Mouse (Mus musculus) left cerebral cortex, postnatal 4 days (tissue): ENCODE data around the gene Trim69. TPM values are rescaled to one million over a fixed set of nuclear protein-coding genes. Genes with fewer than 3 reads are reported as not detected.
"Not testable (repeated sequence)": the region's sequence is repeated elsewhere in the genome, so short reads cannot be mapped to it uniquely, and the experiment has no call there.

Experiments
- DNase-seq: peaks from one replicate; pipeline ENCODE4 v3.0.0-alpha.2; 2022
- intact Hi-C: fragments of 180-260 bp; cut with DNase I; formaldehyde crosslinking; loops from one replicate; pipeline ENCODE4 v1.15.1; 2025
- total RNA-seq, 2 experiments: library from RNA; stranded (reverse); gene quantifications; 2 replicates each; pipeline ENCODE4 v1.2.3; 2021

Gene Trim69
- total RNA-seq, 2 experiments from 2014 or later: not detected

- intact Hi-C loops: loop anchor here (2.0 to 10.0 kb wide), 3 partner anchors 108 to 430 kb away; no protein-coding TSS in a partner anchor
- peak; percentile 3 for DNase-seq
Measured at GRCm38 (mm10) chr2:122194509-122194929, 34.0 kb downstream of the Trim69 start.

- DNase-seq: no peak
- intact Hi-C loops: no loop called here
Measured at GRCm38 (mm10) chr2:122201501-122201900, 41.0 kb downstream of the Trim69 start.

GRCm38 (mm10) chr2:122206440-122207107 is 46.1 kb downstream of the Trim69 start:
- DNase-seq: no peak
- intact Hi-C loops: no loop called here

- intact Hi-C loops: no loop called here
- no peak for DNase-seq
Measured at GRCm38 (mm10) chr2:122210534-122211228, 50.2 kb downstream of the Trim69 start.

GRCm38 (mm10) chr2:122217075-122217474 is 56.6 kb downstream of the Trim69 start:
- intact Hi-C loops, DNase-seq: not testable (repeated sequence)

GRCm38 (mm10) chr2:122218234-122218633 is 57.7 kb downstream of the Trim69 start:
- intact Hi-C loops: no loop called here
- no peak for DNase-seq

- no peak for DNase-seq
- intact Hi-C loops: no loop called here
Measured at GRCm38 (mm10) chr2:122221378-122221777, 60.9 kb downstream of the Trim69 start.

GRCm38 (mm10) chr2:122221798-122222197 is 61.3 kb downstream of the Trim69 start:
- intact Hi-C loops: no loop called here
- DNase-seq: no peak

GRCm38 (mm10) chr2:122222272-122222671 is 61.8 kb downstream of the Trim69 start:
- DNase-seq: no peak
- intact Hi-C loops: no loop called here

- DNase-seq: no peak
- intact Hi-C loops: no loop called here
Measured at GRCm38 (mm10) chr2:122223654-122224053, 63.2 kb downstream of the Trim69 start.

Other genes with a start within 250 kb of the Trim69 start
- 10 to 100 TPM; 46.1 to 57.0 TPM for gene Ctdspl2, start 204.7 kb upstream of the Trim69 start, total RNA-seq
- under 1 TPM; 0.44 to 0.68 TPM for gene Mageb3, start 204.6 kb upstream of the Trim69 start, total RNA-seq
- gene Eif3j1, start 132.2 kb upstream of the Trim69 start, total RNA-seq: 10 to 100 TPM; 17.4 to 18.7 TPM
- gene Spg11, start 42.3 kb upstream of the Trim69 start, total RNA-seq: 10 to 100 TPM; 23.3 to 23.7 TPM
- 10 to 100 TPM; 38.3 to 42.6 TPM for gene B2m, start 13.0 kb upstream of the Trim69 start, total RNA-seq
- gene Patl2, start 25.5 kb downstream of the Trim69 start, total RNA-seq: not detected
- gene Terb2, start 25.6 kb downstream of the Trim69 start, total RNA-seq: not detected
- gene Sord, start 74.0 kb downstream of the Trim69 start, total RNA-seq: 10 to 100 TPM; 14.9 to 16.0 TPM
- gene Duox2, start 137.7 kb downstream of the Trim69 start, total RNA-seq: under 1 TPM; 0.22 to 0.58 TPM
- under 1 TPM; 0.36 to 0.40 TPM for gene Duoxa2, start 138.2 kb downstream of the Trim69 start, total RNA-seq
- gene Duoxa1, start 153.0 kb downstream of the Trim69 start, total RNA-seq: under 1 TPM; 0.40 to 0.66 TPM
- gene Duox1, start 155.0 kb downstream of the Trim69 start, total RNA-seq: under 1 TPM; 0.12 to 0.36 TPM
- gene Shf, start 208.5 kb downstream of the Trim69 start, total RNA-seq: 10 to 100 TPM; 54.9 to 56.9 TPM